Mouse (Mus musculus): ENCODE measurements around the gene Cd2bp2. TPM values are rescaled to one million over a fixed set of nuclear protein-coding genes. Genes with fewer than 3 reads are reported as not detected.
"Not testable (repeated sequence)": the region's sequence is repeated elsewhere in the genome, so short reads cannot be mapped to it uniquely, and the experiment has no call there.

Cd2bp2 gene
- total and polyA plus RNA-seq, 3 experiments: 56.7 to 64.8 TPM; not detected in 1

- not testable (repeated sequence) for H3K9ac ChIP-seq (ENCODE audit: control insufficient read depth, low read depth, low read length, poor library complexity, severe bottlenecking); H3K9me3 ChIP-seq (replicated peaks; ENCODE audit: insufficient read depth, low read length); H3K4me3 ChIP-seq (ENCODE audit: control insufficient read depth in 1 of 2, insufficient read depth in 1 of 2, low read depth in 2 of 2, low read length in 2 of 2); H3K79me2 ChIP-seq (ENCODE audit: control insufficient read depth, insufficient read depth, low read length, poor library complexity); H3K27me3 ChIP-seq (ENCODE audit: control insufficient read depth in 1 of 2, insufficient read depth in 2 of 2, low read length in 2 of 2)
- Histone ChIP-seq H3K4me1 (ENCODE audit: control insufficient read depth in 1 of 2, insufficient read depth in 2 of 2, low read length in 2 of 2) (peaks cover 36 to 51% of the 10 kb centered on the region in 2 experiments), H3K36me3 (ENCODE audit: control insufficient read depth in 1 of 2, insufficient read depth in 2 of 2, low read length in 2 of 2) (peaks cover 0 to 53% of the 10 kb centered on the region in 2 experiments; a peak in 2 of 4 replicates), H3K27ac (ENCODE audit: control insufficient read depth, low read depth, low read length) (peak overlapping the region; percentile 92; the same call in 1 of the 2 replicates)
- TF ChIP-seq RAD21 (IDR thresholded peaks at IDR 0.05; ENCODE audit: low read depth, low read length) (peak; percentile 40), CTCF (IDR thresholded peaks at IDR 0.05 in 2 of 3, conservative IDR thresholded peaks at IDR 0.05 in 1 of 3; ENCODE audit: control insufficient read depth in 1 of 3, insufficient read depth in 1 of 3, low read depth in 2 of 3, low read length in 3 of 3, poor library complexity in 1 of 3, severe bottlenecking in 1 of 3) (peak; percentile 24 to 50 (median 39); a peak in 5 of 6 replicates), USF1 (IDR thresholded peaks at IDR 0.05; ENCODE audit: low read depth, low read length) (peak; percentile 42; the same call in 1 of the 2 replicates), MYC (IDR thresholded peaks at IDR 0.05; ENCODE audit: low read depth, low read length) (peak; percentile 61), SMC3 (IDR thresholded peaks at IDR 0.05; ENCODE audit: low read depth, low read length) (peak; percentile 36), MXI1 (IDR thresholded peaks at IDR 0.05; ENCODE audit: low read depth, low read length) (peak; percentile 94), MAX (IDR thresholded peaks at IDR 0.05; ENCODE audit: low read length) (peak; percentile 46)
- DNase-seq (ENCODE audit: low read depth, low spot score): peak; percentile 75
Observed at GRCm38 (mm10) chr7:127181724-127182123, 14.1 kb downstream of the Cd2bp2 start.

DNA sequence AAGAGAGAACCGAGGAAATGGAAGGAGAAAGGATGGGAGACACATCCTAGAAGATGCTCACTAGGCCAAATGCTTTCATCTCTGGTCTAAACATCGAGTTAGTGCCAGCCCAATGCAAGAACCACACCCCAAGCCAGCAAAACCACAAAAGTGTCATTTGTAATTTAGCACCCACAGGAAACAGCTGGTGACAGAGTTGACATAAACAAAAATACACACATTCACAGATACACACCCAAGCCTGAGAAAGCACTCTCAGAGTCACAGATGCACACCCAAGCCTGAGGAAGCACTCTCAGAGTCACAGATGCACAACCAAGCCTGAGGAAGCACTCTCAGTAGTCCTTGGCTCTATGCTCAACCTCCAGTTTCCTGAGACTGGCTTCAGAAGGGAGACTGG lies 15.1 kb downstream of the Cd2bp2 start:
- H3K9me3 ChIP-seq (replicated peaks; ENCODE audit: insufficient read depth, low read length): no peaks in the 10 kb centered on the region
- H3K4me1 ChIP-seq (ENCODE audit: control insufficient read depth in 1 of 2, insufficient read depth in 2 of 2, low read length in 2 of 2): peaks cover 36 to 51% of the 10 kb centered on the region in 2 experiments
- H3K36me3 ChIP-seq (ENCODE audit: control insufficient read depth in 1 of 2, insufficient read depth in 2 of 2, low read length in 2 of 2): peaks cover 0 to 52% of the 10 kb centered on the region in 2 experiments; a peak in 2 of 4 replicates
- H3K79me2 ChIP-seq (ENCODE audit: control insufficient read depth, insufficient read depth, low read length, poor library complexity): no peaks in the 10 kb centered on the region; the same call in 1 of the 2 replicates
- H3K4me3 ChIP-seq (ENCODE audit: control insufficient read depth in 1 of 2, insufficient read depth in 1 of 2, low read depth in 2 of 2, low read length in 2 of 2): no peak overlapping the region
- no peak for TF ChIP-seq JUND (IDR thresholded peaks at IDR 0.05; ENCODE audit: low read depth, low read length)
- peak; percentile 92 for TF ChIP-seq SIN3A (IDR thresholded peaks at IDR 0.05; ENCODE audit: low read length)
- TF ChIP-seq POLR2AphosphoS2 (IDR thresholded peaks at IDR 0.05; ENCODE audit: low read length): no peak
- TF ChIP-seq ZC3H11A (IDR thresholded peaks at IDR 0.05; ENCODE audit: low read depth, low read length): 0 out of 2 replicates have a peak, but pooled peaks have one; percentile 0
- TF ChIP-seq E2F4 (IDR thresholded peaks at IDR 0.05; ENCODE audit: borderline replicate concordance, low read depth, low read length): no peak
- TF ChIP-seq MXI1 (IDR thresholded peaks at IDR 0.05; ENCODE audit: low read depth, low read length): 0 out of 2 replicates have a peak, but pooled peaks have one; percentile 22
- no peak for TF ChIP-seq SMC3 (IDR thresholded peaks at IDR 0.05; ENCODE audit: low read depth, low read length)
- TF ChIP-seq HCFC1 (IDR thresholded peaks at IDR 0.05; ENCODE audit: low read depth, low read length): peak; percentile 32; the same call in 1 of the 2 replicates
- TF ChIP-seq EP300 (IDR thresholded peaks at IDR 0.05; ENCODE audit: low read depth in 1 of 2, low read length in 2 of 2): peak in 1 of 2 experiments; percentile 74; a peak in 2 of 4 replicates
- 0 out of 2 replicates have a peak, but pooled peaks have one; percentile 26 for TF ChIP-seq MEF2A (IDR thresholded peaks at IDR 0.05; ENCODE audit: extremely low read depth, insufficient replicate concordance, low read depth, low read length, poor library complexity, severe bottlenecking)
- no peak for TF ChIP-seq KAT2A (conservative IDR thresholded peaks at IDR 0.05; ENCODE audit: low read depth, low read length)
- peak; percentile 29; the same call in 1 of the 2 replicates for TF ChIP-seq MAFK (IDR thresholded peaks at IDR 0.05; ENCODE audit: borderline replicate concordance, low read depth, low read length)
- 0 out of 2 replicates have a peak, but pooled peaks have one; percentile 5 for TF ChIP-seq GATA1 (IDR thresholded peaks at IDR 0.05; ENCODE audit: low read depth, low read length)
- TF ChIP-seq TCF12 (IDR thresholded peaks at IDR 0.05; ENCODE audit: low read depth, low read length): peak; percentile 60
- no peak for TF ChIP-seq TBP (IDR thresholded peaks at IDR 0.05; ENCODE audit: low read depth, low read length)
- peak; percentile 100 for TF ChIP-seq ETS1 (IDR thresholded peaks at IDR 0.05; ENCODE audit: low read depth, low read length)
- TF ChIP-seq TAL1 (IDR thresholded peaks at IDR 0.05; ENCODE audit: low read length): peak; percentile 58
- TF ChIP-seq BHLHE40 (IDR thresholded peaks at IDR 0.05; ENCODE audit: borderline replicate concordance, low read depth, low read length): 0 out of 2 replicates have a peak, but pooled peaks have one; percentile 8
- no peaks in the 10 kb centered on the region for H3K27me3 ChIP-seq (ENCODE audit: control insufficient read depth in 1 of 2, insufficient read depth in 2 of 2, low read length in 2 of 2)
- H3K9ac ChIP-seq (ENCODE audit: control insufficient read depth, low read depth, low read length, poor library complexity, severe bottlenecking): no peak overlapping the region; the same call in 1 of the 2 replicates
- DNase-seq (ENCODE audit: low read depth, low spot score): peak; percentile 78
- peak overlapping the region; percentile 63 for H3K27ac ChIP-seq (ENCODE audit: control insufficient read depth, low read depth, low read length)

All from MEL (cell line).